Mouse (Mus musculus): ENCODE data around the gene Eng.

Gene Eng

GRCm38 (mm10) chr2:32644083-32644482, 2.3 kb upstream of the Eng start:
- no peak for DNase-seq (ENCODE audit: low read depth, low spot score)

- no peak for DNase-seq (ENCODE audit: low read depth, low spot score)
Observed at GRCm38 (mm10) chr2:32644799-32645475, 1.5 kb upstream of the Eng start.

GRCm38 (mm10) chr2:32645647-32646046, 748 bp upstream of the Eng start:
- no peak for DNase-seq (ENCODE audit: low read depth, low spot score)

GRCm38 (mm10) chr2:32647366-32647765, 971 bp downstream of the Eng start:
- DNase-seq (ENCODE audit: low read depth, low spot score), result no peak

GRCm38 (mm10) chr2:32653764-32654163, 7.4 kb downstream of the Eng start:
- DNase-seq (ENCODE audit: low read depth, low spot score), result no peak

- no peak for DNase-seq (ENCODE audit: low read depth, low spot score)
Observed at GRCm38 (mm10) chr2:32654743-32655393, 8.5 kb downstream of the Eng start.

- no peak for DNase-seq (ENCODE audit: low read depth, low spot score)
Observed at GRCm38 (mm10) chr2:32655394-32655744, 9.0 kb downstream of the Eng start.

- DNase-seq (ENCODE audit: low read depth, low spot score), result no peak
Observed at GRCm38 (mm10) chr2:32655826-32656225, 9.4 kb downstream of the Eng start.

GRCm38 (mm10) chr2:32658873-32659272, 12.5 kb downstream of the Eng start:
- DNase-seq (ENCODE audit: low read depth, low spot score), result no peak

GRCm38 (mm10) chr2:32661509-32662107, 15.2 kb downstream of the Eng start:
- DNase-seq (ENCODE audit: low read depth, low spot score), result no peak

- DNase-seq (ENCODE audit: low read depth, low spot score), result no peak
Observed at GRCm38 (mm10) chr2:32662291-32662690, 15.9 kb downstream of the Eng start.

GRCm38 (mm10) chr2:32665345-32665744, 18.9 kb downstream of the Eng start:
- DNase-seq (ENCODE audit: low read depth, low spot score), result no peak

- DNase-seq (ENCODE audit: low read depth, low spot score), result no peak
Observed at GRCm38 (mm10) chr2:32665853-32666252, 19.5 kb downstream of the Eng start.

- peak; percentile 53 for DNase-seq (ENCODE audit: low read depth, low spot score)
Observed at GRCm38 (mm10) chr2:32667775-32668174, 21.4 kb downstream of the Eng start.

- no peak for DNase-seq (ENCODE audit: low read depth, low spot score)
Observed at GRCm38 (mm10) chr2:32668176-32668575, 21.8 kb downstream of the Eng start.

- no peak for DNase-seq (ENCODE audit: low read depth, low spot score)
Observed at GRCm38 (mm10) chr2:32669876-32670275, 23.5 kb downstream of the Eng start.

- DNase-seq (ENCODE audit: low read depth, low spot score), result no peak
Observed at GRCm38 (mm10) chr2:32671147-32671546, 24.8 kb downstream of the Eng start.

- no peak for DNase-seq (ENCODE audit: low read depth, low spot score)
Observed at GRCm38 (mm10) chr2:32671907-32672595, 25.7 kb downstream of the Eng start.

- DNase-seq (ENCODE audit: low read depth, low spot score), result no peak
Observed at GRCm38 (mm10) chr2:32673176-32673917, 27.0 kb downstream of the Eng start.

- no peak for DNase-seq (ENCODE audit: low read depth, low spot score)
Observed at GRCm38 (mm10) chr2:32676821-32677220, 30.4 kb downstream of the Eng start.

- no peak for DNase-seq (ENCODE audit: low read depth, low spot score)
Observed at GRCm38 (mm10) chr2:32677683-32678082, 31.3 kb downstream of the Eng start.

GRCm38 (mm10) chr2:32680051-32680451, 33.7 kb downstream of the Eng start:
- peak; percentile 90 for DNase-seq (ENCODE audit: low read depth, low spot score)

All from brain, adult 2 months (tissue).